Mouse (Mus musculus) frontal cortex, adult 2 months (tissue): ENCODE measurements at regions not wholly inside any gene's neighbourhood (a gene's known extent, or its start where the extent isn't known, plus 50 kb on each side); places are given as distances from the start of the nearest gene placed in this dataset.

Experiments
- DNase-seq, 2 experiments: peaks; one replicate each; pipeline ENCODE4 v3.0.0; 2022; ENCODE audit warnings: low spot score in 1 of 2; ENCODE audit errors: extremely low spot score in 1 of 2

- DNase-seq = peak in 1 of 2 experiments; percentile 35
These were observed 195.1 kb downstream of the Sox9 start for GRCm38 (mm10) chr11:112976914-112977785.

GRCm38 (mm10) chr11:112978884-112979283 lies 196.9 kb downstream of the Sox9 start:
- DNase-seq = no peak

GRCm38 (mm10) chr11:112979413-112979812 lies 197.4 kb downstream of the Sox9 start:
- no peak for DNase-seq

- no peak for DNase-seq
These were observed 200.3 kb downstream of the Sox9 start for GRCm38 (mm10) chr11:112982165-112982801.

GRCm38 (mm10) chr11:112982802-112983591 lies 201.0 kb downstream of the Sox9 start:
- DNase-seq = peak; percentile 38 to 61

GRCm38 (mm10) chr11:112986029-112986573 lies 204.1 kb downstream of the Sox9 start:
- DNase-seq = no peak

GRCm38 (mm10) chr11:112987782-112988181 lies 205.8 kb downstream of the Sox9 start:
- no peak for DNase-seq

- DNase-seq = no peak
These were observed 206.9 kb downstream of the Sox9 start for GRCm38 (mm10) chr11:112988900-112989299.

- DNase-seq = no peak
These were observed 208.0 kb downstream of the Sox9 start for GRCm38 (mm10) chr11:112989981-112990512.

- no peak for DNase-seq
These were observed 208.7 kb downstream of the Sox9 start for GRCm38 (mm10) chr11:112990751-112991150.

- no peak for DNase-seq
These were observed 209.8 kb downstream of the Sox9 start for GRCm38 (mm10) chr11:112991862-112992261.

GRCm38 (mm10) chr11:112998777-112999583 lies 217.0 kb downstream of the Sox9 start:
- DNase-seq = no peak

GRCm38 (mm10) chr11:113001071-113001470 lies 219.0 kb downstream of the Sox9 start:
- no peak for DNase-seq

GRCm38 (mm10) chr11:113005895-113006294 lies 223.9 kb downstream of the Sox9 start:
- no peak for DNase-seq

- no peak for DNase-seq
These were observed 226.5 kb downstream of the Sox9 start for GRCm38 (mm10) chr11:113008521-113008920.

- DNase-seq = peak; percentile 41 to 66
These were observed 227.4 kb downstream of the Sox9 start for GRCm38 (mm10) chr11:113009376-113009775.

- no peak for DNase-seq
These were observed 228.9 kb downstream of the Sox9 start for GRCm38 (mm10) chr11:113010906-113011305.

GRCm38 (mm10) chr11:113014186-113015010 lies 232.4 kb downstream of the Sox9 start:
- no peak for DNase-seq
